Mouse (Mus musculus): ENCODE measurements around the gene Sfswap. TPM values are rescaled to one million over a fixed set of nuclear protein-coding genes. Genes with fewer than 3 reads are reported as not detected.
A peak's percentile ranks its signal among the peaks of the same experiment; 100 is the strongest.

The Sfswap gene
- polyA plus RNA-seq, 1 experiment from 2014 or later: 55.9 TPM

- Histone ChIP-seq H3K4me3 (ENCODE audit: low read depth, low read length) (no peak overlapping the region), H3K9me3 (ENCODE audit: control insufficient read depth, low read depth, low read length) (no peaks in the 10 kb centered on the region), H3K9ac (replicated peaks; ENCODE audit: low read depth, low read length) (no peak overlapping the region), H3K27ac (ENCODE audit: low read length) (no peak overlapping the region), H3K36me3 (ENCODE audit: control insufficient read depth, insufficient read depth, low read length) (peaks cover 75% of the 10 kb centered on the region), H3K4me2 (replicated peaks; ENCODE audit: low read depth, low read length) (no peak overlapping the region), H3K27me3 (ENCODE audit: control insufficient read depth, insufficient read depth, low read length) (no peaks in the 10 kb centered on the region), H3K4me1 (ENCODE audit: control insufficient read depth, insufficient read depth, low read length) (no peaks in the 10 kb centered on the region)
- no peak for ATAC-seq (ENCODE audit: insufficient number of reproducible peaks, insufficient read depth, low FRiP score, low read depth)
- 85% methylated on average over 11 of the region's 11 CpGs for WGBS
Observed at GRCm38 (mm10) chr5:129559283-129559682, 58.3 kb downstream of the Sfswap start.

- no peaks in the 10 kb centered on the region for H3K4me1 ChIP-seq (ENCODE audit: control insufficient read depth, insufficient read depth, low read length)
- no peaks in the 10 kb centered on the region for H3K27me3 ChIP-seq (ENCODE audit: control insufficient read depth, insufficient read depth, low read length)
- no peak overlapping the region for H3K9ac ChIP-seq (replicated peaks; ENCODE audit: low read depth, low read length)
- H3K36me3 ChIP-seq (ENCODE audit: control insufficient read depth, insufficient read depth, low read length): peaks cover 74% of the 10 kb centered on the region
- 95% methylated on average over 8 of the region's 8 CpGs for WGBS
- ATAC-seq (ENCODE audit: insufficient number of reproducible peaks, insufficient read depth, low FRiP score, low read depth): no peak
- H3K4me2 ChIP-seq (replicated peaks; ENCODE audit: low read depth, low read length): no peak overlapping the region
- no peaks in the 10 kb centered on the region for H3K9me3 ChIP-seq (ENCODE audit: control insufficient read depth, low read depth, low read length)
- no peak overlapping the region for H3K4me3 ChIP-seq (ENCODE audit: low read depth, low read length)
- H3K27ac ChIP-seq (ENCODE audit: low read length): no peak overlapping the region
Observed at GRCm38 (mm10) chr5:129562342-129562741, 61.3 kb downstream of the Sfswap start.

- no peak overlapping the region for H3K27ac ChIP-seq (ENCODE audit: low read length)
- H3K4me3 ChIP-seq (ENCODE audit: low read depth, low read length): no peak overlapping the region
- no peak; the same call in 1 of the 2 replicates for ATAC-seq (ENCODE audit: insufficient number of reproducible peaks, insufficient read depth, low FRiP score, low read depth)
- H3K36me3 ChIP-seq (ENCODE audit: control insufficient read depth, insufficient read depth, low read length): peaks cover 61% of the 10 kb centered on the region
- no peak overlapping the region for H3K4me2 ChIP-seq (replicated peaks; ENCODE audit: low read depth, low read length)
- no peaks in the 10 kb centered on the region for H3K27me3 ChIP-seq (ENCODE audit: control insufficient read depth, insufficient read depth, low read length)
- no peak overlapping the region for H3K9ac ChIP-seq (replicated peaks; ENCODE audit: low read depth, low read length)
- no peaks in the 10 kb centered on the region for H3K9me3 ChIP-seq (ENCODE audit: control insufficient read depth, low read depth, low read length)
- WGBS: 90% methylated on average over 4 of the region's 4 CpGs
- H3K4me1 ChIP-seq (ENCODE audit: control insufficient read depth, insufficient read depth, low read length): no peaks in the 10 kb centered on the region
Observed at GRCm38 (mm10) chr5:129568596-129568995, 67.6 kb downstream of the Sfswap start.

DNA sequence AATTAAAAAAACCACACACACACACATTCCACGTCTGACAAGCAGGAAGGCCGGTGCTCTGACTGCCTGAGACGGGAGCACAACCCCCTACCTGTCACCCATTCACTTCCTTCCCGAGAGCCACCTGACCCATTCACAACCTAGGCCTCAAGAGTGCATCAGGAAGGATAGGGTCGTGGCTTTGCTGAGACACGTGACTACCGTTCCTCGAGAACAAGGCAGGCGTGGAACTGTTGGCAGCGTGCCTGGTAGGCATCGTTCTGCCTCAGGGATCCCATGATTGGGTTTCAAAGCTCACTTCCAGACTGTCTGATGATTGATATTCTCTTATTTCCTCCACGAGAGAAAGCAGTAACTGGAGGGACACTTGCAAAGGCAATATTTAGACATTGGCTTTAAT, 77.2 kb downstream of the Sfswap start:
- H3K4me2 ChIP-seq (replicated peaks; ENCODE audit: low read depth, low read length): no peak overlapping the region
- ATAC-seq (ENCODE audit: insufficient number of reproducible peaks, insufficient read depth, low FRiP score, low read depth): no peak
- WGBS: 52% methylated on average over 12 of the region's 12 CpGs
- 0 out of 2 replicates have a peak, but pooled peaks cover 2% of the 10 kb centered on the region for H3K4me1 ChIP-seq (ENCODE audit: control insufficient read depth, insufficient read depth, low read length)
- no peaks in the 10 kb centered on the region for H3K9me3 ChIP-seq (ENCODE audit: control insufficient read depth, low read depth, low read length)
- H3K9ac ChIP-seq (replicated peaks; ENCODE audit: low read depth, low read length): no peak overlapping the region
- no peak overlapping the region for H3K27ac ChIP-seq (ENCODE audit: low read length)
- 0 out of 2 replicates have a peak, but pooled peaks cover 12% of the 10 kb centered on the region for H3K27me3 ChIP-seq (ENCODE audit: control insufficient read depth, insufficient read depth, low read length)
- H3K4me3 ChIP-seq (ENCODE audit: low read depth, low read length): no peak overlapping the region
- no peaks in the 10 kb centered on the region for H3K36me3 ChIP-seq (ENCODE audit: control insufficient read depth, insufficient read depth, low read length)

DNA sequence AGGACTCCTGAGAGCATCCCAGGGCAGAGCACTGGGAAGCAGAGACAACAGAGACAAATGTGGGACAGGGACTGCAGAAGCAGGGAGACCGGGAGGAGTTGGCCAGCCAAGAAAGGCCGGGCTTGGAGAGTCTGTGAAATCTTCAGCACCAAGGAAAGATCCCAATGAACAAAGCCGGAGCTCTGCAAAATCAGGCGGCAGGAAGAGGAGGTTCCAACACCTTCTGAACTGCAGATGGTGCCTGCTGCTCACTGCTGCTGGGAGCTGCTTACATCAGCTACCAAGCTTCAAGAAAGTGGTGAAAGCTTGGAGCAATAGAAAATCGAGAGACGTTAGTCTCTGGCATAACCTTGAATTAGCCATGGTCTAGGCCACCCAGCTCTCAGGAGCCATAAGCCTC, 79.0 kb downstream of the Sfswap start:
- H3K9ac ChIP-seq (replicated peaks; ENCODE audit: low read depth, low read length): no peak overlapping the region
- H3K9me3 ChIP-seq (ENCODE audit: control insufficient read depth, low read depth, low read length): no peaks in the 10 kb centered on the region
- no peaks in the 10 kb centered on the region for H3K36me3 ChIP-seq (ENCODE audit: control insufficient read depth, insufficient read depth, low read length)
- no peak overlapping the region for H3K27ac ChIP-seq (ENCODE audit: low read length)
- no peak overlapping the region for H3K4me3 ChIP-seq (ENCODE audit: low read depth, low read length)
- 0 out of 2 replicates have a peak, but pooled peaks cover 12% of the 10 kb centered on the region for H3K27me3 ChIP-seq (ENCODE audit: control insufficient read depth, insufficient read depth, low read length)
- 8% methylated on average over 6 of the region's 6 CpGs for WGBS
- no peak overlapping the region for H3K4me2 ChIP-seq (replicated peaks; ENCODE audit: low read depth, low read length)
- no peak for ATAC-seq (ENCODE audit: insufficient number of reproducible peaks, insufficient read depth, low FRiP score, low read depth)
- peaks cover 10% of the 10 kb centered on the region; the same call in 1 of the 2 replicates for H3K4me1 ChIP-seq (ENCODE audit: control insufficient read depth, insufficient read depth, low read length)

DNA sequence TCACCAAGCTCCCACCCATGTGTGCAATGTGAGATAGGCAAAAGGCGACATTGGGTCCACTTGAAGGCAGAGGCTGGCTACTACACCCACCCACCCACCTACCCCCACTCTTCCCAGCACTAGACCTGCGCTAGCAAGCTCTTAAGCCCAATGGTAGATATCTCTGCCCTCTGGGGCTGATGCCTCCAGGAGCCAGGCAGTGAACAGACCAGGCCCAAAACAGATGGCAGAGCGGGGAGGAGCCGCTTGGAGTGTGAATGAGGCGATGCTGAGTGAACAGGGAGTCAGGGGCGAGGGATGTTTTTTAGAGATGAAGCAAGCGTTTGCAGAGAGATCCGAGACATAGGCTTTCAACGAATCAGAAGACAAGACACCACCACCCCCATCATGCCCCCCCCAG, 79.6 kb downstream of the Sfswap start:
- Histone ChIP-seq H3K27me3 (ENCODE audit: control insufficient read depth, insufficient read depth, low read length) (0 out of 2 replicates have a peak, but pooled peaks cover 17% of the 10 kb centered on the region), H3K9me3 (ENCODE audit: control insufficient read depth, low read depth, low read length) (no peaks in the 10 kb centered on the region), H3K36me3 (ENCODE audit: control insufficient read depth, insufficient read depth, low read length) (no peaks in the 10 kb centered on the region), H3K4me1 (ENCODE audit: control insufficient read depth, insufficient read depth, low read length) (peaks cover 14% of the 10 kb centered on the region), H3K4me3 (ENCODE audit: low read depth, low read length) (no peak overlapping the region), H3K4me2 (replicated peaks; ENCODE audit: low read depth, low read length) (no peak overlapping the region), H3K27ac (ENCODE audit: low read length) (no peak overlapping the region), H3K9ac (replicated peaks; ENCODE audit: low read depth, low read length) (no peak overlapping the region)
- 65% methylated on average over 9 of the region's 9 CpGs for WGBS
- ATAC-seq (ENCODE audit: insufficient number of reproducible peaks, insufficient read depth, low FRiP score, low read depth): no peak

DNA sequence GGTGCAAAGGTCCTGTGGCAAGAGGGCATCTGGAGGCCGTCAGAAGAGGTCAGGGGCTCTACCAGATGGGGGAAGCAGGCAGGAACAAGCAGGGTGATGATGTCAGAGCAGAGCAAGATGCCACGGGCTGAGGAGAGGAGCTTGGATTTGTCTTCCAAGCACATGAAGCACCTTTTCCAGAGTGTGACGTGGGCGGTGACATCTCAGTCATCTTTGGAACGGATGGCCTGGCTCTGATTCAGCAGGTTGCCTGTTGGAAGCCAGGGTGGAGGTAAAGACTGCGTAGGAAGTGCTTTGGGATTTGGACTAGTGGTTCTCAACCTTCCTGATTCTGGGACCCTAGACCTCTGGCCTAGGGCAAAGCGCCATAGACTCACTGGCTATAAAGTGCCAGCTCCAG, 80.0 kb downstream of the Sfswap start:
- WGBS: 59% methylated on average over 7 of the region's 7 CpGs
- Histone ChIP-seq H3K4me1 (ENCODE audit: control insufficient read depth, insufficient read depth, low read length) (peaks cover 18% of the 10 kb centered on the region), H3K27ac (ENCODE audit: low read length) (no peak overlapping the region), H3K9me3 (ENCODE audit: control insufficient read depth, low read depth, low read length) (no peaks in the 10 kb centered on the region), H3K4me2 (replicated peaks; ENCODE audit: low read depth, low read length) (no peak overlapping the region), H3K4me3 (ENCODE audit: low read depth, low read length) (no peak overlapping the region), H3K9ac (replicated peaks; ENCODE audit: low read depth, low read length) (no peak overlapping the region), H3K27me3 (ENCODE audit: control insufficient read depth, insufficient read depth, low read length) (0 out of 2 replicates have a peak, but pooled peaks cover 18% of the 10 kb centered on the region), H3K36me3 (ENCODE audit: control insufficient read depth, insufficient read depth, low read length) (no peaks in the 10 kb centered on the region)
- no peak for ATAC-seq (ENCODE audit: insufficient number of reproducible peaks, insufficient read depth, low FRiP score, low read depth)

DNA sequence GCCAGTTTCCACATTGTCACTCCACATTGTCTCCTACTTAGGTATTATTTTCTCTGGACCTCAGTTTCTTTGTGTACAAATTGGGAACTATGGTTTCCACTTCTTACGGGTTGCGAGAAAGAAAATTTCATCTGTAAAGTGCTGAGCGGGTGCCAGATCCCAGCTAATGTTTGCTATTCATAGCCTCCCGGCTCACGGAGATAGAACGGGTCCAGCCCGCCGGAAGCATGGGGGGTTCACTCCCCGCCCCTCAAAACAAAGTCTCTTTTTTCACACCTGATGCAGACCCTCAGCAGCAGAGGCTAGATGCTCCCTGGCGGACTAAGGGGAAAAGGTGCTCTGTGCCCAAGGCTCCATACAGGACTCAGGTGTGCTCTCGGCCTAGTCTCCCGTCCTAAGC, 82.3 kb downstream of the Sfswap start:
- no peak for ATAC-seq (ENCODE audit: insufficient number of reproducible peaks, insufficient read depth, low FRiP score, low read depth)
- 0 out of 2 replicates have a peak, but pooled peaks cover 21% of the 10 kb centered on the region for H3K27me3 ChIP-seq (ENCODE audit: control insufficient read depth, insufficient read depth, low read length)
- peak overlapping the region; percentile 65; the same call in 1 of the 2 replicates for H3K9ac ChIP-seq (replicated peaks; ENCODE audit: low read depth, low read length)

More for the DNA sequence above, 82.3 kb downstream of the Sfswap start:
- 2% methylated on average over 12 of the region's 12 CpGs for WGBS
- Histone ChIP-seq H3K36me3 (ENCODE audit: control insufficient read depth, insufficient read depth, low read length) (no peaks in the 10 kb centered on the region), H3K27ac (ENCODE audit: low read length) (no peak overlapping the region), H3K4me3 (ENCODE audit: low read depth, low read length) (peak overlapping the region; percentile 76), H3K4me2 (replicated peaks; ENCODE audit: low read depth, low read length) (peak overlapping the region; percentile 93), H3K9me3 (ENCODE audit: control insufficient read depth, low read depth, low read length) (no peaks in the 10 kb centered on the region), H3K4me1 (ENCODE audit: control insufficient read depth, insufficient read depth, low read length) (peaks cover 21% of the 10 kb centered on the region)
